Mouse (Mus musculus) erythroid progenitor cell, adult 5-6 weeks (primary cell): ENCODE results near the gene Gimap4. TPM values are rescaled to one million over a fixed set of nuclear protein-coding genes. Genes with fewer than 3 reads are reported as not detected.
"Not testable (repeated sequence)": the region's sequence is repeated elsewhere in the genome, so short reads cannot be mapped to it uniquely, and the experiment has no call there.

Experiments
- ATAC-seq: replicated peaks from 2 replicates; pipeline ENCODE4 v1.8.0; 2016; ENCODE audit warnings: moderate number of reproducible peaks, mild to moderate bottlenecking, moderate TSS enrichment, inconsistent platforms; ENCODE audit not compliant: poor library complexity, low FRiP score, severe bottlenecking
- total RNA-seq, 2 experiments: library from RNA; stranded (forward) in 1 of 2; stranded (reverse) in 1 of 2; fragments of 150-400 nt in 1 of 2; fragments of 186-747, 209-891 nt in 1 of 2; gene quantifications; 2 replicates each; pipeline versions ENCODE4 v1.2.3 to v1.2.4; 2015 to 2017; ENCODE audit warnings: low replicate concordance in 2 of 2

The Gimap4 gene
- total RNA-seq, 2 experiments from 2014 or later: 26.5 to 46.5 TPM

GRCm38 (mm10) chr6:48675400-48675930 is 8.9 kb upstream of the Gimap4 start:
- ATAC-seq: no peak

GRCm38 (mm10) chr6:48675931-48676859 is 8.2 kb upstream of the Gimap4 start, which contains the start of gene Gimap9:
Gene Gimap9 (plus strand): TSS chr6:48676129.
- peak; percentile 66 for ATAC-seq

GRCm38 (mm10) chr6:48676860-48677415 is 7.4 kb upstream of the Gimap4 start:
- no peak for ATAC-seq

- ATAC-seq: no peak
Measured at GRCm38 (mm10) chr6:48677492-48678345, 6.6 kb upstream of the Gimap4 start.

- ATAC-seq: no peak
Measured at GRCm38 (mm10) chr6:48678391-48678790, 6.0 kb upstream of the Gimap4 start.

- ATAC-seq: no peak
Measured at GRCm38 (mm10) chr6:48679701-48680100, 4.6 kb upstream of the Gimap4 start.

GRCm38 (mm10) chr6:48680421-48680820 is 3.9 kb upstream of the Gimap4 start:
- no peak for ATAC-seq

- no peak for ATAC-seq
Measured at GRCm38 (mm10) chr6:48681472-48682090, 2.8 kb upstream of the Gimap4 start.

GRCm38 (mm10) chr6:48682271-48682670 is 2.1 kb upstream of the Gimap4 start:
- ATAC-seq: no peak

- not testable (repeated sequence) for ATAC-seq
Measured at GRCm38 (mm10) chr6:48683263-48683821, 1.0 kb upstream of the Gimap4 start.

GRCm38 (mm10) chr6:48684806-48685205 is 457 bp downstream of the Gimap4 start:
- no peak for ATAC-seq

- ATAC-seq: no peak
Measured at GRCm38 (mm10) chr6:48685251-48685650, 902 bp downstream of the Gimap4 start.

GRCm38 (mm10) chr6:48685694-48686665 is 1.6 kb downstream of the Gimap4 start:
- no peak for ATAC-seq

GRCm38 (mm10) chr6:48687077-48687476 is 2.7 kb downstream of the Gimap4 start:
- ATAC-seq: no peak

- no peak for ATAC-seq
Measured at GRCm38 (mm10) chr6:48689320-48689719, 5.0 kb downstream of the Gimap4 start.

GRCm38 (mm10) chr6:48692962-48693361 is 8.6 kb downstream of the Gimap4 start:
- ATAC-seq: no peak

GRCm38 (mm10) chr6:48696830-48697554 is 12.6 kb downstream of the Gimap4 start:
- ATAC-seq: no peak

- ATAC-seq: no peak
Measured at GRCm38 (mm10) chr6:48697555-48697930, 13.2 kb downstream of the Gimap4 start.
